Mouse (Mus musculus): ENCODE data around the gene Grap.

The Grap gene

DNA sequence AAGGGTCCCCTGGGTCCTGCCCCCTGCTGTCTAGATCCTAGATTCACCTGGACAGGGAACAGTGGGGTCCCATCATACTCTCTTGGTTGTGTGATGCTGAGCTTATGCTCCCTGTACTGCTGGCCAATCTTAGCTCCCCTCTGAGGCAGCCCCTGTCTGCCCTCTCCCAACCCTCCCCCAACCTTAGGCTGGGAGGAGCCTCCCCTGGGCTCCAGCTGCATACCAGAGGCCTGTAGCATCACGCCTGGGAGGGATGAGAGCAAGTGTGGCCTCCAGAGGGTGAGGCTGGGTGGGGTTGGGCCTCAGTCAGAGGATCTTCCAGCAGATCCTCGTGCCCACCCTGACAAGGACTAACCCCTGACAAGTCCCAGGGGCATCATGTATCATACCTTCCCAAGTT is 34.5 kb downstream of the Grap start:
- H3K27me3 ChIP-seq (ENCODE audit: insufficient read depth, low read length), result peaks cover 40% of the 10 kb centered on the region
- no peak overlapping the region; the same call in 1 of the 2 replicates for H3K4me3 ChIP-seq (replicated peaks; ENCODE audit: low read length)
- 0 out of 2 replicates have a peak, but pooled peaks cover 5% of the 10 kb centered on the region for H3K36me3 ChIP-seq (ENCODE audit: insufficient read depth, low read length)
- H3K9me3 ChIP-seq (ENCODE audit: low read length), result no peaks in the 10 kb centered on the region
- peaks cover 37% of the 10 kb centered on the region for H3K4me1 ChIP-seq (replicated peaks; ENCODE audit: low read depth, low read length)
- TF ChIP-seq CTCF (conservative IDR thresholded peaks at IDR 0.05; ENCODE audit: low read length), result no peak
- no peak for TF ChIP-seq POU5F1 (IDR thresholded peaks at IDR 0.05; ENCODE audit: borderline replicate concordance, low read length)
- TF ChIP-seq NANOG (IDR thresholded peaks at IDR 0.05; ENCODE audit: borderline replicate concordance, low read length), result no peak

GRCm38 (mm10) chr11:61692996-61693395 is 39.9 kb downstream of the Grap start:
- Histone ChIP-seq H3K36me3 (ENCODE audit: insufficient read depth, low read length) (peaks cover 11% of the 10 kb centered on the region; the same call in 1 of the 2 replicates), H3K4me1 (replicated peaks; ENCODE audit: low read depth, low read length) (peaks cover 4% of the 10 kb centered on the region), H3K9me3 (ENCODE audit: low read length) (no peaks in the 10 kb centered on the region), H3K27me3 (ENCODE audit: insufficient read depth, low read length) (0 out of 2 replicates have a peak, but pooled peaks cover 3% of the 10 kb centered on the region), H3K4me3 (replicated peaks; ENCODE audit: low read length) (no peak overlapping the region)
- no peak for TF ChIP-seq CTCF (conservative IDR thresholded peaks at IDR 0.05; ENCODE audit: low read length)
- no peak for TF ChIP-seq POU5F1 (IDR thresholded peaks at IDR 0.05; ENCODE audit: borderline replicate concordance, low read length)
- no peak for TF ChIP-seq NANOG (IDR thresholded peaks at IDR 0.05; ENCODE audit: borderline replicate concordance, low read length)

GRCm38 (mm10) chr11:61698852-61699251 is 45.8 kb downstream of the Grap start:
- Histone ChIP-seq H3K9me3 (ENCODE audit: low read length) (no peaks in the 10 kb centered on the region), H3K36me3 (ENCODE audit: insufficient read depth, low read length) (peaks cover 30% of the 10 kb centered on the region), H3K4me1 (replicated peaks; ENCODE audit: low read depth, low read length) (peaks cover 7% of the 10 kb centered on the region; the same call in 1 of the 2 replicates), H3K27me3 (ENCODE audit: insufficient read depth, low read length) (no peaks in the 10 kb centered on the region), H3K4me3 (replicated peaks; ENCODE audit: low read length) (no peak overlapping the region)
- TF ChIP-seq CTCF (conservative IDR thresholded peaks at IDR 0.05; ENCODE audit: low read length) (no peak), POU5F1 (IDR thresholded peaks at IDR 0.05; ENCODE audit: borderline replicate concordance, low read length) (no peak), NANOG (IDR thresholded peaks at IDR 0.05; ENCODE audit: borderline replicate concordance, low read length) (no peak)

DNA sequence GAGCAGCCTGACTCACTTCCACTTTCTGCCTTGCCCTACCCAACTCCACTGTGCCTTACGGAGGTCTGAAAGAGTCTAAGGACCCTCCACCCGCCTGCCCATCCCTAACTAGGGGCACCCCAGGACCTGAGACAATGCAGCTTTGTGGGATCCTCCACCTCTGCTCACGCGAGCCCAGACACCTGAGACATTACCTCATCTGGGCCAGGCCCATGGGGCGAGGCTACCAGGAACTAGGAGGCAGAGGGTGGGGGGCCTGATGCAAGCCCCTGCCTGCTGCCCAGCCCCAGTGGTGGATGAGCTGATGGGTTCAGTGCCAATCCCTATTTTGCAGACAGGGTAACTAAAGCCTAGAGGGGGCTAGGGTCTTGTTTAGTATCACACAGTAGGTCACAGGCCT is 46.4 kb downstream of the Grap start:
- no peak overlapping the region for H3K4me3 ChIP-seq (replicated peaks; ENCODE audit: low read length)
- no peaks in the 10 kb centered on the region for H3K27me3 ChIP-seq (ENCODE audit: insufficient read depth, low read length)
- TF ChIP-seq NANOG (IDR thresholded peaks at IDR 0.05; ENCODE audit: borderline replicate concordance, low read length) (no peak), CTCF (conservative IDR thresholded peaks at IDR 0.05; ENCODE audit: low read length) (no peak), POU5F1 (IDR thresholded peaks at IDR 0.05; ENCODE audit: borderline replicate concordance, low read length) (no peak)
- no peaks in the 10 kb centered on the region for H3K9me3 ChIP-seq (ENCODE audit: low read length)
- H3K4me1 ChIP-seq (replicated peaks; ENCODE audit: low read depth, low read length), result peaks cover 7% of the 10 kb centered on the region; the same call in 1 of the 2 replicates
- H3K36me3 ChIP-seq (ENCODE audit: insufficient read depth, low read length), result peaks cover 32% of the 10 kb centered on the region

- TF ChIP-seq CTCF (conservative IDR thresholded peaks at IDR 0.05; ENCODE audit: low read length), result no peak
- TF ChIP-seq NANOG (IDR thresholded peaks at IDR 0.05; ENCODE audit: borderline replicate concordance, low read length), result no peak
- Histone ChIP-seq H3K36me3 (ENCODE audit: insufficient read depth, low read length) (peaks cover 34% of the 10 kb centered on the region), H3K4me1 (replicated peaks; ENCODE audit: low read depth, low read length) (peaks cover 7% of the 10 kb centered on the region; the same call in 1 of the 2 replicates), H3K9me3 (ENCODE audit: low read length) (no peaks in the 10 kb centered on the region), H3K27me3 (ENCODE audit: insufficient read depth, low read length) (no peaks in the 10 kb centered on the region), H3K4me3 (replicated peaks; ENCODE audit: low read length) (no peak overlapping the region)
These were observed 46.9 kb downstream of the Grap start for GRCm38 (mm10) chr11:61699933-61700332.

GRCm38 (mm10) chr11:61701696-61702095 is 48.6 kb downstream of the Grap start:
- Histone ChIP-seq H3K9me3 (ENCODE audit: low read length) (no peaks in the 10 kb centered on the region), H3K4me1 (replicated peaks; ENCODE audit: low read depth, low read length) (peaks cover 7% of the 10 kb centered on the region; the same call in 1 of the 2 replicates), H3K36me3 (ENCODE audit: insufficient read depth, low read length) (peaks cover 22% of the 10 kb centered on the region), H3K4me3 (replicated peaks; ENCODE audit: low read length) (no peak overlapping the region), H3K27me3 (ENCODE audit: insufficient read depth, low read length) (0 out of 2 replicates have a peak, but pooled peaks cover 4% of the 10 kb centered on the region)
- TF ChIP-seq POU5F1 (IDR thresholded peaks at IDR 0.05; ENCODE audit: borderline replicate concordance, low read length) (no peak), NANOG (IDR thresholded peaks at IDR 0.05; ENCODE audit: borderline replicate concordance, low read length) (no peak), CTCF (conservative IDR thresholded peaks at IDR 0.05; ENCODE audit: low read length) (no peak)

- Histone ChIP-seq H3K4me1 (replicated peaks; ENCODE audit: low read depth, low read length) (peaks cover 8% of the 10 kb centered on the region; the same call in 1 of the 2 replicates), H3K27me3 (ENCODE audit: insufficient read depth, low read length) (0 out of 2 replicates have a peak, but pooled peaks cover 4% of the 10 kb centered on the region)
- TF ChIP-seq NANOG (IDR thresholded peaks at IDR 0.05; ENCODE audit: borderline replicate concordance, low read length) (no peak), POU5F1 (IDR thresholded peaks at IDR 0.05; ENCODE audit: borderline replicate concordance, low read length) (no peak), CTCF (conservative IDR thresholded peaks at IDR 0.05; ENCODE audit: low read length) (no peak)
These were observed 49.4 kb downstream of the Grap start for GRCm38 (mm10) chr11:61702494-61702893.

DNA sequence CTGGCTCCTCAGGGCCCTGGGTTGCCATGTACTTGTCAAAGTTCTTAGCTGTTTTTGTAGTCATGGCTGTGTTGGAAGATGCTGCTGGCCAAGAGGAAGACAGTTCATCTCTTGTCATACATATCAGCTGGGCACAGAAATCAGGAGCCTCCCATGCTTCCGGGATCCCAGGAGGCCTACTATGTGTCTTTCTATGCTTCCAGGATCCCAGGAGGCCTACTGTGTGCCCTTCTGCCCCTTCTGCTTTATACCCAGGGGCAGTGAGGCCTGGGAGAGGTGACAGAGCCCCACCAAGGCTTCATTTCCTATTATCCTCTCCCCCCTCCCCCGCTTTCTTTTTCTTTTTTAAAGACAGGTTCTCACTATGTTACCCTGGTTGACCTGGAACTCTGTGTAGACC is 52.5 kb downstream of the Grap start:
- peaks cover 9% of the 10 kb centered on the region; the same call in 1 of the 2 replicates for H3K27me3 ChIP-seq (ENCODE audit: insufficient read depth, low read length)
- no peak overlapping the region for H3K4me3 ChIP-seq (replicated peaks; ENCODE audit: low read length)
- TF ChIP-seq POU5F1 (IDR thresholded peaks at IDR 0.05; ENCODE audit: borderline replicate concordance, low read length) (no peak), CTCF (conservative IDR thresholded peaks at IDR 0.05; ENCODE audit: low read length) (no peak), NANOG (IDR thresholded peaks at IDR 0.05; ENCODE audit: borderline replicate concordance, low read length) (no peak)
- peaks cover 23% of the 10 kb centered on the region for H3K4me1 ChIP-seq (replicated peaks; ENCODE audit: low read depth, low read length)
- H3K9me3 ChIP-seq (ENCODE audit: low read length), result no peaks in the 10 kb centered on the region
- peaks cover 22% of the 10 kb centered on the region for H3K36me3 ChIP-seq (ENCODE audit: insufficient read depth, low read length)

More at GRCm38 (mm10) chr11:61702494-61702893, 49.4 kb downstream of the Grap start:
- H3K36me3 ChIP-seq (ENCODE audit: insufficient read depth, low read length), result peaks cover 22% of the 10 kb centered on the region
- no peaks in the 10 kb centered on the region for H3K9me3 ChIP-seq (ENCODE audit: low read length)
- H3K4me3 ChIP-seq (replicated peaks; ENCODE audit: low read length), result no peak overlapping the region

DNA sequence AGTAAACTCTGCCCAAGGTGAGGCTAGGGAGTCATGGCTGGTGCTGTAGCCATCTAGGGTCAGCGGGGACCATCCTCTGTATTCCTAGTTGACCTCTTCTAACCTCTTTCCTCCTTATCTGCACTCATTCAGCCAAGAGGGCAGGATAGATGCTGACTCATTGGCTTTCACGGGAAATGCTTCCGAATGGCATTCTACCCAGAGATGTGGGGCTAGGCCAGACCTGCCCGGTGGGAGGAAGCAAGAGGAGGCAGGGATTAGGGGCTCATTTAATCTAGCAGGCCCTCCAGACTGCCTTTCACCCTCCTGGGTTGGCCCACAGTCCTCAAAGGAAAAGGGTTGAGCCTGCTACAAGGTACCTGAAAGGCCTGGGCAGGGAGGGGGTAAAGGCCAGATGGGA is 53.2 kb downstream of the Grap start:
- Histone ChIP-seq H3K4me1 (replicated peaks; ENCODE audit: low read depth, low read length) (peaks cover 23% of the 10 kb centered on the region), H3K4me3 (replicated peaks; ENCODE audit: low read length) (no peak overlapping the region), H3K9me3 (ENCODE audit: low read length) (no peaks in the 10 kb centered on the region), H3K36me3 (ENCODE audit: insufficient read depth, low read length) (peaks cover 22% of the 10 kb centered on the region), H3K27me3 (ENCODE audit: insufficient read depth, low read length) (peaks cover 15% of the 10 kb centered on the region)
- TF ChIP-seq POU5F1 (IDR thresholded peaks at IDR 0.05; ENCODE audit: borderline replicate concordance, low read length) (no peak), NANOG (IDR thresholded peaks at IDR 0.05; ENCODE audit: borderline replicate concordance, low read length) (no peak), CTCF (conservative IDR thresholded peaks at IDR 0.05; ENCODE audit: low read length) (no peak)
